Mouse (Mus musculus): ENCODE measurements around the gene Igf2r. TPM values are rescaled to one million over a fixed set of nuclear protein-coding genes. Genes with fewer than 3 reads are reported as not detected.

The Igf2r gene
- total RNA-seq, 2 experiments from 2014 or later: 180 to 214 TPM

DNA sequence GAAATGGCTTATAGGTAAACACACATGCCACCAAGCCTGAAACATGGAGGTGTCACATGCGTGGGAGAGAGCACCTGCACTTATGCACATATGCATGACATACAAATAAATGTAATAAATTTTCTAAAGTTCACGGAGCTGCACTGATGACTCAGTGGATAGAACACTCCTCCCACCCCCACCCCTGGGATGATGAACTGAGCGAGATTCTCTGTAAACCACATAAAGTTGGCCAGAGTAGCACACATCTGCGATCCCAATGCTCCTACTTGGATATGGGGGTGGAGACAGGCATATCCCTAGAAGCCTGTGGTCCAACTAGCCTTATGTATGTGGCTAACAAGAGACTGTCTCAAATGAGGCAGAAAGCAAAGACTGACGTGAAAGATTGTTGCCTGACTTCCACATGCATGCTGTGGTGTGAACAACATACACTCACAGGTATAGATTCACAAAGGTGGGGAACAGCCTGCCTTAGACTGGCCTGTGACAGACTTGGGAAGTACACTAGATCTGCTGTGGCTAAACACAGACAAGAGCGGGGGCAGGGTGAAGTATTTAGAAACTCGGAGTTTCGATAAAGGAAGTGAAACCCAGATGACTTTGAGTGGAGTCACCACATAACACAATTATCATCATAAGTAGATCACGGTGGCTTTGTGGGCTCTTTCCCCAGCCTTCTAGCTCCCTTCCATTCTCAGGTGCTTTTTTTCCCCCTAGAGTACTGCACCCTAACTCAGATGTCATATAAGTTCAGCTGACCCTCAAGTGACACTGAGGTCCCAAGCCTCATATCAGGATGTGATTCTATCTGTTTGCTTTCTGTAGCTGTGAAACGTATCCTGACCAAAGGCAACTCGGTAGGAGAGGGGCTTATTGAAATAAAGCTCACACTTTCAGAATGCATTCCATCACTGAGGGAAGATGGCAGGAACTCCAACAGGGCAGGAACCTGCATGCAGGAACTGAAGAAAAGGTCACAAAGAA, 13.7 kb upstream of the Igf2r start:
- intact Hi-C loops (cut with DNase I): no loop called here
- no peak for DNase-seq

DNA sequence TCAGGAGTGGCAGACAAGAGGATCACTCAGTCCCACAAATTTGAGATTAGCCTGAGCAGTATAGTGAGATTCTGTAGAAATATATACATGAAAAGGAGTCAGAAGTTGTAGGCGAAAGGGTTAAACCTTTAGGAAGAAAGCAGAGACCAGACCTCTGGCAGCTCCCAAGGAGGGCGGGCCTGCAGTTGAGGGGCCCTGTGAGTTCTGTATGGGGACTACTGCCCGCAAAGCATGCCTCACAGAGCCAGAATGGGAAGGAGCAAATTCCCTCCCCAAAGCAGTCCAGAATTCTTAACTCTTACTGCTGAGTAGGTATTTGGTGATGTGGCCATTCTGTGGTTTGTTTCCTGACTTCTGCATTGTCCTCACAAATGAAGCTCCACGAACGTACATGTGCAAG, 11.6 kb upstream of the Igf2r start:
- intact Hi-C loops (cut with DNase I): no loop called here
- no peak for DNase-seq

- intact Hi-C loops (cut with DNase I): no loop called here
- DNase-seq: no peak
These were observed 10.7 kb upstream of the Igf2r start for GRCm38 (mm10) chr17:12780125-12780524.

DNA sequence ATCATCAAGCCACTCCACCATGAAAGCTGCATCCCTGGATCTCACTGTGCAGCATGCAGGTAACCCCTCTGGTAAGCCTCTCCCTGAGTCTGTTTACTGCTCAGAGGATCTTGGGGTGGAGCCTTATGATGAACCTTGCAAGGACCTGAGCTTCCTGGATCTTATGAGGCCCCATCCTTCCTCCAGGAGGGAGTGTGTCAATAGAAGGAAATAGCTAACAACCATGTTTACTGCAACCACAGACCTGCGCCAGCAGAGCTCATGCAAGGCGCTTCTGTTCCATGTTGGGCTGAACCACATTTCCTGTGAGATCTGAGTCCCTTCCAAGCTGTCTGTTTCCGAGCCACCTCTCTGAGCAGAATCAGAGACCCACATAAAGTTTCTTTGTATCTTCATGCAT, 10.0 kb upstream of the Igf2r start:
- intact Hi-C loops (cut with DNase I): no loop called here
- peak in 1 of 2 experiments; percentile 64 for DNase-seq

- DNase-seq: no peak
- intact Hi-C loops (cut with DNase I): no loop called here
These were observed 4.5 kb upstream of the Igf2r start for GRCm38 (mm10) chr17:12773956-12774355.

GRCm38 (mm10) chr17:12770500-12770899, 1.0 kb upstream of the Igf2r start:
- intact Hi-C loops (cut with DNase I): loop anchor here (2.0 kb wide), 1 partner anchor 16 kb away; no protein-coding TSS in a partner anchor

DNA sequence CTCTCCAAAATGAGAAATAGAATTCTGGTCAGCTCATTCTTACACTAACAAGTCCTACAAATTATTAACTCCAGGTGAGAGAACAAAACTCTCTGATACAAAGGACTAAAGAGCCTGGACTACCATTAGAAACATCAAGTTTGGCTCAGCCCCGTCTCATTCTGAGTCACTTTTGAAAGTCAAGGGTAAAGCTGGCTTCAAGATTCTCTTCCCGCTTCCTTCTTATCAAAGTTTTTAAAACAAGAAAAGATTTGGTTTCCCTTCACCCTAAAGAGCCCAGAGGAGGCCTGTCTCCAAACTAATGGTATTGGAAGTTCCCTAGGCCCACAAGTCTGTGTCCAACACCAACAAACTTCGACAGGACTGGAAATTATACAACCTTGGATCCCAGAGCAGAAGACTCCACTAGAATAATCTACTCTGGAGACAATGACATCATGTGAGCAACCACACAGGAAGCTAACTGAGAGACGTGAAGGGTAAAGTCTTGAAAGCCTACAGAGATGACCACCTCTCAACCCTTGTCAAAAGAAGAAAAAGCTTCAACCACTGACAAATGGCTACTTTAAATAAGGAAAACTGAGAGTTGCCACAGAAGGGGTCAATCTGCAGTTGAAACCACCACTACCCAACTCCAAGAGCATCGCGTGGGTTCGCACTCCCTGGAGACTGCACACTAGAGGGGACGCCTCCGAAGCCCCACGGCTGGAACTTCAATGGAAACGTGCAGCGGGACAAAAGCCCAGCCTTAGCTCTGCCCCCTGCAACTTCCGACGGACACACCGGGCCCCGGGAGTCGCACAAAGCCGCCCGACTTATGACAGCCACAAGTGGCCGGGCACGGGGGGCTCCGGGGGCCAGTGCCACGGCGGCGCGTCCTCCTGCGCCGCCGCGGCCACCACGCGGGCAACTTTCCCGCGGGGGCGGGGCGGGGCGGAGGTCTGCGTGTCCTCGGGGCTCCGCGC, 767 bp downstream of the Igf2r start:
- DNase-seq: no peak
- intact Hi-C loops (cut with DNase I): no loop called here

More at GRCm38 (mm10) chr17:12770500-12770899, 1.0 kb upstream of the Igf2r start:
- DNase-seq: no peak

DNA sequence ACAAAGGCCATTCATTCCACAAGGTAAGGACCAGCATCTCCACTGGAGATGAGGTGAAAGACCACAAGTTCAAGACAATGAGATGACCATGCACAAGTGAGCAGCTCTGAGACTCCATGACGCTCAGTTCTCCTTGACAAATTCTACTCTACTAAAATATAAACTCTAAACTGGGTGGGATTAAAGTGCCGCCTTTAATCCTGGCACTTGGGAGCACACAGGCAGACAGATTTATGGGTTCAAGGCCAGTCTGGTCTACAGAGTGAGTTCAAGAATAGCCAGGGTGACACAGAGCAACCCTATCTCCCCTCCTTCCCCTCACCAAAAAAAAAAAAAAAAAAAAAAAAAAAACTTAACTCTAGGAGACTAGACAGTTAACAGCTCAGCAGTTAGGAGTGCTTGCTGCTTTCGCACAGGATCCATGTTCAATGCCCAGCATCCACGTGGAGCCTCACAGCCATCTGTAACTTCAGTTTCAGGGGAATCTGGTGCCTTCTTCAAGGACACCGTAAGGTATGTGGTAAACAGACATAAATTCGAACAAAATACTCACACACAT, 2.1 kb downstream of the Igf2r start:
- intact Hi-C loops (cut with DNase I): loop anchor here (2.0 kb wide), 1 partner anchor 47 kb away; no protein-coding TSS in a partner anchor

DNA sequence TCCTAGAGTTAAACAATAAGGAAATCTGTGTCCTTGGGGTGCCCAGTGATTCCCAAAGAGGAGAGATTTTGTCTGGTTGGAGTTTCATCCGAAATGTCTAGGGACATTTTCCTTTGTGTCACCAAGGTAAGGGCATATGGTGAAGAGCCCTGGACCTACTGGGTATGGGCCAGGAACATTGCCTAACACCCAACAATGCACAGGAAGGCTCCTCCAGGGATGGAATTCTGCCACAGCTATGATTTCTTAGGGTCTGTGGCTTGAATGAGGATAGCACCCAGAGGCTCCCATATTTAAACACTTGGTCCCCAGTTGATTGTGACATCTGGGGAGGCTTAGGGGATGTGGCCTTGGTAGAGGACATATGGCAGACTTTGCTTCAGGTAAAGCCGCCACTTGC, 6.1 kb downstream of the Igf2r start:
- intact Hi-C loops (cut with DNase I): no loop called here
- DNase-seq: no peak

More for the DNA sequence above, 2.1 kb downstream of the Igf2r start:
- DNase-seq: no peak

- intact Hi-C loops (cut with DNase I): loop anchor here (2.0 kb wide), 1 partner anchor 30 kb away; no protein-coding TSS in a partner anchor
These were observed 8.9 kb downstream of the Igf2r start for GRCm38 (mm10) chr17:12760355-12761146.

DNA sequence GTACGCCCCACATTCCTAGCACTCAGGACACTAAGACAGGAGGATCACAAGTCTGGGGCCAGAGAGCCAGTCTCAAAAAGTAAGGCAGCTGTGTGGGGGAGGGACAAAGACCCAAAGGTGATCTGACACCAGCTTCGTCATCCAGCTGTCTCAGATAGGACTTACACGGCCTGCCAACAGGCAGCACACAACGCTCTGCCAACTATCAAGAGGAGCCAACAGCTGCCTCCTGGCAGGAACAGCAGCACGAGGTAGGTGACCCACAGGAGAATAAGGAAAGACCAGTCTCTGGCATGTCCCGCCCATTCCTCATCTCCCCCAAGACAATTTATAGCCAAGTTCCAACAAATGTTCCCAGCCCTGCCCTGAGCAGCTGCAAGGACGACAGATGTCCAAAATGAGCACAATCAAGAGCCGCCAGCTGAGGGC, 9.8 kb downstream of the Igf2r start:
- intact Hi-C loops (cut with DNase I): loop anchor here (2.0 kb wide), 2 partner anchors 19 to 31 kb away; no protein-coding TSS in a partner anchor
- peak; percentile 86 to 92 for DNase-seq

More at GRCm38 (mm10) chr17:12760355-12761146, 8.9 kb downstream of the Igf2r start:
- DNase-seq: no peak

DNA sequence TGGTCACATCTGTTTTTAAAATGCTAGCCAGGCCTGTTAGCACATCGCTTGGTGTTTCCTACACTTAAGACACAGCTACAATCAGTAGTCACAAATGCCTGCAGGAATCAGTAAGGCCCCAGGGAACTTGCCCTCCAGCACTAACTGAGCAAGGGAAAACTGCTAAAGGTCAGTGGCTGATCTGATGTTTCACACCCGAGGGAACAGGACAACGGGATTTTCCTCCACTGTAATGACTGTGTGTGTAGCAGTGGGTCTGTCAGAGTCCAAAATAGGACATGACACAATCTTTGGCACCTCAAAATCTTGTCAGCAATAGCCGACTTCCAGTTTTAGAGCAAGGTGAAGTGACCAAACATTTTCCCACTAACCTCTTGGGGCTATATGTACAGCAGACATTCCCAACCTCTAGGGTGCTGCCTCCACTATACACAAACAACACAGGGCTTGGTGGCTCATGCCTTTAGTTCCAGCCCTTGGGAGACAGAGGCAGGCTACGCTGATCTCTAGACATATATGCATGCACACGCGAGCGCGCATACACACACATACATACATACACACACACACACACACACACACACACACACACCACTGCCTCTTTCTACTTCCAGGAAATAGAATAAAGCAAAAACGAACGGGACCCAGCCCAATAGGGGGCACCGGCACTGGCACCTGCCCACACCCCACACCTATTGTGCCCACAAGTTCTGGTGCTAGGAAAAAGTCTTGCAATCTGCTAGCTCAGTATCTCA, 10.6 kb downstream of the Igf2r start:
- DNase-seq: peak; percentile 71 to 77
- intact Hi-C loops (cut with DNase I): loop anchor here (2.0 kb wide), 1 partner anchor 18 kb away; no protein-coding TSS in a partner anchor

DNA sequence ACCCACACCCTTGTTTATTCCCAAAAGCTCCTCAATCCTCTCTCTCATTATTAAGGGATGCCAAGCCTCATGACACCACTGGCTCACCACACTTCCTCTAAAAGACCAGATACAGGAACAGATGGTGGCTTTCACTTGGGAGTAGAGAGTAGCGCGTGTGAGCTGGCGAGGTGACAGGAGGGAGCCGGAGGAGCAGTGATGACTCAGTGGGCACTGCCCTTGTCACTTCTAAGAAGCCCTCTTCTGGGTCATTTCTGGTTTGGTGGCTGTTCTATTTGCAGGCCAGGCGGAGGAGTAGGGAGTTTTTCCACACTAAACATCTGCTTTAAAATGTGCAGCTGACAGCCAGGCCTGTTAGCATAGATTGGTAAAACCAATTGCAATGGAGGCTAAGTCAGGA, 11.5 kb downstream of the Igf2r start:
- peak; percentile 67 to 69 for DNase-seq
- intact Hi-C loops (cut with DNase I): loop anchor here (2.0 kb wide), 1 partner anchor 17 kb away; no protein-coding TSS in a partner anchor

GRCm38 (mm10) chr17:12757161-12757560, 12.3 kb downstream of the Igf2r start:
- intact Hi-C loops (cut with DNase I): no loop called here
- peak in 1 of 2 experiments; percentile 49 for DNase-seq

DNA sequence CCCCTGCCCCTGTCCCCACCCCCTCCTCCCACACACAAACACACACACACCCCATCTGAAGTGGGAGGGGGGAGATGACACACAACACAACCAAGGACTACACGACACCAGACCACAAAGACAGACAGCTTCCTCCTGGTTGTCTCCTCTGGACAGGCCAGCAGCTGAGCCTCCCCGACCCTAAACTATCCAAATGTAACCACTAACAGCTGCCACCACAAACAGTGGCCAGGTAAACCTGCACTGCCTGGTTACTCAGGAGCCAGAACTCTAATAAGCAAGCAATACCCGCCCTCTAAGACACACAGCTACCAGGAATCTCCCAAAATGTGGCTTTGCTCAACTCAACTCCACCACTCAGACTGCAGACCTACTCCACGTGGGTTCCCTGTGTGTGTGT, 13.5 kb downstream of the Igf2r start:
- intact Hi-C loops (cut with DNase I): no loop called here
- no peak for DNase-seq

DNA sequence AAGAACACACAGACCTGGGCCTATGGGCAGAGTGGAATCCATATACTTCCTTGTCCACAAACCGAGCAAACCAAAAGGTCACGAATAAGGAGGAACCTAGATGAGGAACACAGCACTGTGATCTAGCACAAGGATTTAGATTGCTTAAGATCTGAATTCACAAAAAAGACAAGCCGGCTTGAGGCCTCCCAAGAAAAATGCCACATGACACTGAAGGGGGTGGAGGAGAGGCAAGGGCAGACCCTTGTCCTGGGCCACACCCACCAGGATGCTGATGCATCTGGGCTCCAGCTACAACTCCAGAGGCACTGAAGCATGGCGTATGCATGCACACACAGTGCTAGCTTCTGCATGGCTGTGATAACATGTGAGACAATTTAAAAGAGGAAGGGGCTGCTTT, 14.3 kb downstream of the Igf2r start:
- no peak for DNase-seq
- intact Hi-C loops (cut with DNase I): no loop called here

- intact Hi-C loops (cut with DNase I): no loop called here
- DNase-seq: no peak
These were observed 15.0 kb downstream of the Igf2r start for GRCm38 (mm10) chr17:12754243-12755007.

DNA sequence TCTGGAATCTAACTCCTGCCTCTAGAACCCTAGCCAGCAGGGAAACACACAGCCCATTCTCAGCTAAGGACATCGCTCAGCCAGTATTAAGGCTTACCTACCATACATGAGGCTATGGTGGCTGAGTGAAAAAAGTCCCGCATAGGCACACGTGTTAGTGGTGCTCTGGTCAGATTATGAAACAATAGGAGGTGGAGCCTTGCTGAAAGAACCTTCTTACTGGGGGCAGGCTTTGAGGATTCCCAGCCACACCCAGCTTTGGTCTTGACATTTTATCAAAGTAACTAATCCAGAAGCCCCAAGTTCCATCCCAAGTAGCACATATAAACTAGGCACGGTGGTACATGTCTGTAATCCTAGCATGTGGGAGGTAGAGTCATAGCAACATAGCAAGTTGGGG, 16.4 kb downstream of the Igf2r start:
- intact Hi-C loops (cut with DNase I): no loop called here
- no peak for DNase-seq
